Mouse (Mus musculus) limb, embryonic 14.5 days (tissue): ENCODE results near the gene Neurl1a. TPM values are rescaled to one million over a fixed set of nuclear protein-coding genes. Genes with fewer than 3 reads are reported as not detected.

Experiments used
- ATAC-seq: fragments of 200-750 bp; cut with Nextera tagmentation; 2 replicates; pipeline ENCODE4 v1.8.0; 2017; ENCODE audit warnings: low read depth, moderate number of reproducible peaks, moderate TSS enrichment; ENCODE audit not compliant: low FRiP score
- DNase-seq: peaks from one replicate; pipeline ENCODE4 v3.0.0-alpha.2; 2015; ENCODE audit warnings: low spot score
- H3K27ac ChIP-seq: fragments of 300-500 bp; sonication (generic); replicated peaks from 2 replicates; pipeline ENCODE4 v1.5.1; 2014; ENCODE audit warnings: low read depth, mild to moderate bottlenecking, low read length, moderate library complexity, mixed read lengths
- H3K27me3 ChIP-seq: fragments of 300-500 bp; sonication (generic); 2 replicates; pipeline ENCODE4 v1.6.1; 2014; ENCODE audit warnings: low read length, mixed read lengths; ENCODE audit not compliant: control insufficient read depth, insufficient read depth
- H3K36me3 ChIP-seq: fragments of 300-500 bp; sonication (generic); 2 replicates; pipeline ENCODE4 v1.6.1; 2014; ENCODE audit warnings: mild to moderate bottlenecking, low read length, moderate library complexity, mixed read lengths; ENCODE audit not compliant: control insufficient read depth, insufficient read depth
- H3K4me1 ChIP-seq: fragments of 300-500 bp; sonication (generic); 2 replicates; pipeline ENCODE4 v1.6.1; 2014; ENCODE audit warnings: antibody characterized with exemption, low read length, mixed read lengths; ENCODE audit not compliant: control insufficient read depth, insufficient read depth
- H3K4me2 ChIP-seq: fragments of 300-500 bp; sonication (generic); replicated peaks from 2 replicates; pipeline ENCODE4 v1.6.1; 2014; ENCODE audit warnings: low read depth, mild to moderate bottlenecking, low read length, moderate library complexity; ENCODE audit not compliant: severe bottlenecking
- H3K4me3 ChIP-seq: fragments of 300-500 bp; sonication (generic); replicated peaks from 2 replicates; pipeline ENCODE4 v1.5.1; 2014; ENCODE audit warnings: low read length
- H3K9ac ChIP-seq: fragments of 300-500 bp; sonication (generic); 2 replicates; pipeline ENCODE4 v1.6.1; 2014; ENCODE audit warnings: mild to moderate bottlenecking, low read depth, low read length, moderate library complexity; ENCODE audit not compliant: severe bottlenecking
- H3K9me3 ChIP-seq: fragments of 300-500 bp; sonication (generic); 2 replicates; pipeline ENCODE4 v1.6.1; 2016; ENCODE audit warnings: low read length; ENCODE audit not compliant: control insufficient read depth
- POLR2A ChIP-seq: fragments of 200-500 bp; IDR thresholded peaks from 2 replicates; pipeline ENCODE4 v1.8.0; 2012; ENCODE audit warnings: inconsistent platforms, mild to moderate bottlenecking, moderate library complexity, borderline replicate concordance; ENCODE audit not compliant: insufficient read depth, insufficient read length; ENCODE audit errors: extremely low read depth
- WGBS: fragments of 180-500 bp; shearing (Covaris S2); extraction: QIAGEN DNeasy Blood & Tissue Kit; methylation state at CpG from one replicate; pipeline ENCODE4 v1.1.7; 2014; 5-methylcytosine and 5-hydroxymethylcytosine counted together
- polyA plus RNA-seq, 2 experiments: library from polyadenylated mRNA; depleted of rRNA in 1 of 2; stranded (reverse) in 1 of 2; unstranded in 1 of 2; fragments of >200 nt; fragmentation: Nextera tagmentation in 1 of 2; extraction: Ambion mirVana in 1 of 2; gene quantifications; 2 replicates each; pipeline versions ENCODE4 v1.2.1 to v1.2.3; 2012 to 2014

Gene Neurl1a
- polyA plus RNA-seq, 2 experiments = 8.0 to 10.3 TPM

DNA sequence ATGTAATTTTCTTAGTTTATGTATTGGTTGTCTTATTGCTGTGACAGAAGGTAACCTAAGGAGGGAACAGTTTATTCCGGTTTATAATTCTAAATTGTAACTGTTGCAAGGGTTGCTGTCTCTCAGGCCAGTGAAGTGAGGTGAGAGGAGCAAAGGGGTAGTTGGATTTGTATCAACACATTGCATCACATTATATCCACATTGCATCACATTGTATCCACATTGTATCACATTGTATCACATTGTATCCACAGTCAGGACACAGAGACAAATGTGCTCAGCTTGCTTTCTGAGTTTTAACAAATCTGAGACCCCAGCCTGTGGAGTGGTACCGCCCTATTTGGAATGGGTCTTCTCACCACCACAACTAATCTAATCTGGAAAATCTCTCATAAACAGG lies 41.6 kb downstream of the Neurl1a start:
- DNase-seq (no peak), ATAC-seq (no peak)
- H3K36me3 ChIP-seq = no peaks in the 10 kb centered on the region
- TF ChIP-seq POLR2A = no peak
- no peak overlapping the region for H3K4me2 ChIP-seq
- no peaks in the 10 kb centered on the region for H3K9me3 ChIP-seq
- H3K27ac ChIP-seq = no peak overlapping the region
- H3K27me3 ChIP-seq = no peaks in the 10 kb centered on the region
- WGBS = 93% methylated on average over 2 of the region's 2 CpGs
- H3K4me3 ChIP-seq = no peak overlapping the region
- no peak overlapping the region for H3K9ac ChIP-seq
- 0 out of 2 replicates have a peak, but pooled peaks cover 3% of the 10 kb centered on the region for H3K4me1 ChIP-seq

DNA sequence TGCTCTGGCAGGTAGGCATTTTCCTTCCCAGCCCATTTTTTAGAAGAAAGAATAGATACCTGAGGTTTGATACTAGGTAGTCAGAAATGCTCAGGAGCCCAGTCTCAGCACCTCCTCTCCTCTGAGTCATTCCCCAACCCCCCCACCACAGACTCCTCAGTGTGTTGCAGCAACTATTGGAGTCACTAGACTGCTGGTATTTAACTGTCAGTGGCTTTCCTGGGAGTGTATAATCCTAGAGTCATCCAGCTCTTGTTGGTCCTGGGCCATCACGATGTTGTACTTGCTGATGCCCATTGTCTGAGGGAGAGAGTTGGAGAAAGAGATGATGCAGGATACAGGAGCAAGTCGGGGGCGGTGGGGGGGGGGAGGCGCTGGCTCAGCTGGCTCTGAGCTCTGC lies 42.4 kb downstream of the Neurl1a start:
- no peak overlapping the region for H3K27ac ChIP-seq
- no peak overlapping the region for H3K9ac ChIP-seq
- H3K27me3 ChIP-seq = no peaks in the 10 kb centered on the region
- DNase-seq = no peak
- no peak overlapping the region for H3K4me3 ChIP-seq
- WGBS = 77% methylated on average over 4 of the region's 4 CpGs
- 0 out of 2 replicates have a peak, but pooled peaks cover 3% of the 10 kb centered on the region for H3K4me1 ChIP-seq
- no peak overlapping the region for H3K4me2 ChIP-seq
- no peak for ATAC-seq
- H3K36me3 ChIP-seq = no peaks in the 10 kb centered on the region
- TF ChIP-seq POLR2A = no peak
- no peaks in the 10 kb centered on the region for H3K9me3 ChIP-seq

DNA sequence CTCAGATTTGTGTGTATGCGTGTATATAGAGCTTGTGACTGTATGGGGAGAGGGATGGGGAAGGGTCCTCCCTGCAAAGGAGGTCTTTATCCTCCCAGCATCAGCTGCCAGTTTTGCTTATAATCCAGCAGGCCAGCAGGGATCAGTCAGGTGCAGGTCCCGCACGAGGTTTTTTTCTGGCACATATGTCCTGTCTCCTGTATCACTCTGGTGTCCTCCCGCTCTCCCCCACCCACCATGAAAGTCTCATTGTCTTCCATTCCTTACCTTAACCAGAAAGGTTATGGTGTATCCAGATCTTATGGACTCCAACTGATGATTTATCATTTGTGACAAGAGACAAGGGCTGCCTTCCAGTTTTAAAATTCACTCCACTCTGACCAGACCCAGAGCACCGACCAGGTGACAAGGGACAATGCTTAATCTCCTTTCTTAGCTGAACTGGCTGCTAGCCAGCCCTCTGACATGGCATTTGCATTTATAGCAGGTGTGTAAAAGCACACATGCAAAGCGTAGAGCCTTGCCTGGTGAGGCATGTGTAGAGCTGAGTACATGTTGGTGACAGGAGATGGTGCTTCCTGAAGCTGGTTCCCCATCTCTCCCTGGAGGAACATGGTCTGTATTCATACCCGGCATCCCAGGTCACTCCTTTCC lies 43.0 kb downstream of the Neurl1a start:
- 73% methylated on average over 7 of the region's 7 CpGs for WGBS
- no peak overlapping the region for H3K27ac ChIP-seq
- 0 out of 2 replicates have a peak, but pooled peaks cover 3% of the 10 kb centered on the region for H3K4me1 ChIP-seq
- H3K27me3 ChIP-seq = no peaks in the 10 kb centered on the region
- TF ChIP-seq POLR2A = no peak
- no peak for ATAC-seq
- no peak for DNase-seq
- no peaks in the 10 kb centered on the region for H3K9me3 ChIP-seq
- no peaks in the 10 kb centered on the region for H3K36me3 ChIP-seq
- no peak overlapping the region for H3K4me3 ChIP-seq
- H3K4me2 ChIP-seq = no peak overlapping the region
- H3K9ac ChIP-seq = no peak overlapping the region

DNA sequence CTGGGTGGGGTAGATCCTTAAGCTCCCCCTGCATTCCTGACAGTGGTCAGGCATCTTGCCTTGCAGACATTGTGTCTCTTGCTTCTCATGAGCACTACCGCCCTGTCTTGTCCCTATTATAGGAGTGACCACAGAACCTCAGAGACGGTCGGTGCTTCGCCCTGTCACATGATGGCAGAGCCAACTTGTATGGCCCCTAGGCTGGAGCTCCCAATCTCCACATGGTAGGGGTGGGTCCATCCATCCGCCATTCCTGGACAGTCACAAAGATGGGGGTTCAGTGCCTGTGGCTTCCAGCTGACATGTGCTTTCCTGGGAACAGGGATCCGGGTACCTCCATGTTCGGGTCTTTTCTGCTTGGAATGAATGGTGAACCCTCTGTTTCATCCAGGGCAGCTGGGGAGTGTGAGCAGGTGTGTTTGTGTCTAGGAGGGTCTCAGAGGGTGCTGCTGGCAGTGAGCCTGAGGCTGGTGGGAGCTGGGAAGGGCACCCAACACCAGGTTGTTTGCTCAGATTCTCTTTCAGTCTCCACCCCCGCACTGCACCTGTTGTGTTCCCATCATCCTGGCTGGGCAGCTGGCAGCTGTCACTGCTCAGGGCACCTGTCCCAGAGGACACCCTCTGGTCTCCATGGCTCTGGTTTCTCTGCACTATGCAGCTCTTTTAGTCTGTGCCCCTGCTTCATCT lies 43.7 kb downstream of the Neurl1a start:
- H3K4me3 ChIP-seq = no peak overlapping the region
- no peak overlapping the region for H3K27ac ChIP-seq
- H3K4me2 ChIP-seq = no peak overlapping the region
- DNase-seq = peak; percentile 48
- H3K4me1 ChIP-seq = 0 out of 2 replicates have a peak, but pooled peaks cover 3% of the 10 kb centered on the region
- TF ChIP-seq POLR2A = no peak
- H3K27me3 ChIP-seq = no peaks in the 10 kb centered on the region
- 84% methylated on average over 8 of the region's 8 CpGs for WGBS
- no peak overlapping the region for H3K9ac ChIP-seq
- no peaks in the 10 kb centered on the region for H3K9me3 ChIP-seq
- H3K36me3 ChIP-seq = no peaks in the 10 kb centered on the region
- peak; percentile 84 for ATAC-seq

DNA sequence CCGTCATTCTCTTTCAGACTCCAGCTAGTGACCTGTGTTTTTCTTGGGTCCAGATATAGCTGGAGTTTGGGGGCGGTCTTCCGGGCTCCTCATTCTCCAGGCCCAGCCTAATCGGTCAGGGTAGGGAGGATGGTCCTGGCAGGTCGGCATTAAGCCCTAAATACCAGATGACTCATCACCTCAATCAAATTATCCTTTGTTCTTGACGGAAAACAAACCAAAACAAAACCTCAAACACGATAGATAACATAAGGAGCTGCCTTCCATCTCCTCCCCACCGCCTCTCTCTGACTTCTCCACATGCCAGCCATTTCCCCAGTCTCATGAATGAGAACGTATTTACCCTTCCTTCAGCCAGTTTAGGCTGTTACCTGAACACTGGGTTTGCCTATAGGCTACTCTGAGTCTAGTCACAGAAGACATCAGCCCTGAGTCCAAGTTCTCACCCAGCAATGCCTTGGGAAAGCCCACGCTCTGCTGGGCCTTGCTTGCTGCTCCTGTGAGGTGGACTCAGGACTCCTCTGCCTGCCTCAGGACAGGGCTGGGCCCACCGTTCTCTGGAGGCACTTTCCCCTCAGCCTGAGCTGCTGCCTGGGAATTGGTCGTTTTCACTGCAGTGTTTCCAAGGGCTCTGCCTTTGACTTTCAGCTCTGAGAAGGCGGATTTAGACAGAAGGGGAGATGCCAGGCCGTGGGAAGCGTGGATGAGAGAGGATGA lies 44.4 kb downstream of the Neurl1a start:
- ATAC-seq (no peak), DNase-seq (no peak)
- Histone ChIP-seq H3K27me3 (no peaks in the 10 kb centered on the region), H3K9ac (no peak overlapping the region), H3K4me2 (no peak overlapping the region), H3K36me3 (no peaks in the 10 kb centered on the region), H3K27ac (0 out of 2 replicates have a peak overlapping the region, but pooled peaks have one; percentile 21), H3K9me3 (no peaks in the 10 kb centered on the region), H3K4me3 (no peak overlapping the region), H3K4me1 (0 out of 2 replicates have a peak, but pooled peaks cover 3% of the 10 kb centered on the region)
- WGBS = 57% methylated on average over 15 of the region's 15 CpGs
- TF ChIP-seq POLR2A = no peak
